Mouse (Mus musculus) kidney, postnatal 0 days (tissue): ENCODE measurements at regions not wholly inside any gene's neighbourhood (a gene's known extent, or its start where the extent isn't known, plus 50 kb on each side); places are given as distances from the start of the nearest gene placed in this dataset.

Experiments used
- ATAC-seq: fragments of 200-750 bp; cut with Nextera tagmentation; replicated peaks from 2 replicates; pipeline ENCODE4 v1.8.0; 2017; ENCODE audit warnings: low read depth, moderate number of reproducible peaks, moderate TSS enrichment, moderate library complexity; ENCODE audit not compliant: low FRiP score
- DNase-seq: peaks from one replicate; pipeline ENCODE4 v3.0.0-alpha.2; 2016; ENCODE audit warnings: low spot score
- H3K27ac ChIP-seq: fragments of 300-500 bp; sonication (generic); 2 replicates; pipeline ENCODE4 v1.5.1; 2014; ENCODE audit warnings: mild to moderate bottlenecking
- H3K27me3 ChIP-seq: fragments of 300-500 bp; sonication (generic); 2 replicates; pipeline ENCODE4 v1.6.1; 2014; ENCODE audit warnings: low read length, mixed read lengths; ENCODE audit not compliant: insufficient read depth
- H3K36me3 ChIP-seq: fragments of 300-500 bp; sonication (generic); 2 replicates; pipeline ENCODE4 v1.6.1; 2014; ENCODE audit warnings: low read length, mixed read lengths; ENCODE audit not compliant: insufficient read depth
- H3K4me1 ChIP-seq: fragments of 300-500 bp; sonication (generic); replicated peaks from 2 replicates; pipeline ENCODE4 v1.6.1; 2014; ENCODE audit warnings: antibody characterized with exemption, low read length, mixed read lengths; ENCODE audit not compliant: insufficient read depth
- H3K4me2 ChIP-seq: fragments of 300-500 bp; sonication (generic); 2 replicates; pipeline ENCODE4 v1.6.1; 2014; ENCODE audit warnings: mild to moderate bottlenecking, low read length, moderate library complexity, mixed read lengths
- H3K4me3 ChIP-seq: fragments of 300-500 bp; sonication (generic); replicated peaks from 2 replicates; pipeline ENCODE4 v1.5.1; 2014; ENCODE audit warnings: low read depth, low read length
- H3K9ac ChIP-seq: fragments of 300-500 bp; sonication (generic); 2 replicates; pipeline ENCODE4 v1.6.1; 2014; ENCODE audit warnings: low read depth, low read length
- H3K9me3 ChIP-seq: fragments of 300-500 bp; sonication (generic); replicated peaks from 2 replicates; pipeline ENCODE4 v1.6.1; 2016; ENCODE audit warnings: low read length, inconsistent platforms, mixed read lengths
- CTCF ChIP-seq: IDR thresholded peaks from 2 replicates; pipeline ENCODE4 v1.5.1; 2016; ENCODE audit warnings: antibody characterized with exemption, low read depth, mild to moderate bottlenecking, moderate library complexity
- WGBS: fragments of 180-500 bp; shearing (Covaris S2); extraction: QIAGEN DNeasy Blood & Tissue Kit; methylation state at CpG from one replicate; pipeline ENCODE4 v1.1.7; 2014; 5-methylcytosine and 5-hydroxymethylcytosine counted together

DNA sequence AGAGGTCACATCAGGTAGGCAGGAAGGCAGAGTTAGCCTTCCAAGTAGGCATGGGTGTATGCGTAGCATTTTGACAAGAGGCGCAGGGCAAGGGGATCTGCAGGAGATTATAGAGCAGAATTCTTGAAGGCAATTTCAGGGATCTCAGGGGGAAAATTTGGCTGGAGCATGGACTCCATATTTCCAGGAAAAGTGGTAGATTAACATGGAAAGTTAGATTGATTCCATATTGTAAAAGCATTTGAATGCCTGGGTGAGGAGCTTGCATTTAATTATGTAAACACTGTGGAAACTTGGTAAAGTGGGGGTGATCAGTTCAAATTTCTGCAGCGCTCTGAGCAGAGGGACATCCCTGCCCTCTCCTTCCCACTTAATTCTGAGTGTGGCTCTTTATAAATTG is 146.7 kb downstream of the Pax3 start:
- Histone ChIP-seq H3K27ac (no peak overlapping the region), H3K4me3 (no peak overlapping the region), H3K36me3 (no peaks in the 10 kb centered on the region), H3K9me3 (no peaks in the 10 kb centered on the region), H3K9ac (no peak overlapping the region), H3K4me1 (no peaks in the 10 kb centered on the region), H3K27me3 (no peaks in the 10 kb centered on the region), H3K4me2 (no peak overlapping the region)
- no peak for TF ChIP-seq CTCF
- ATAC-seq (no peak), DNase-seq (no peak)
- WGBS: 94% methylated on average over 3 of the region's 3 CpGs

DNA sequence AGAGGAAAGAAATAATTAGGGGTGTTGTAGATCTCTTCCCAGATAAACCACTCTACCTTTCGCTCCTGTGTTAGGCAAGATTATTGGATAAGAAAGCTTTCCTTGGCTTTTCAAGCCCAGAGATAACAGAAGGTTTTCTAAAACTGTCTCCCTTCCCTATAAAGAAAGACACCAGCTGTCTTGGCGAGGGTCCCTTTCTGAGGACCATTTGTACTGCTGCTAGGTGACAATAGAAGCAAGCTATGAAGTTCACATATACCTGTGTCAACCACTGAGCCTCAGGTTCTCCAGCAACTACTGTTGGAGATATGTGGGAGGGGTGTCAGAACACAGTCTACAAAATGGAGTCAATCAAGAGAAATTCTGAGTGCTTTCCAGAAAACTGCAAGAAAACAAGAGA is 164.6 kb downstream of the Pax3 start:
- Histone ChIP-seq H3K4me2 (no peak overlapping the region), H3K4me3 (no peak overlapping the region), H3K4me1 (no peaks in the 10 kb centered on the region), H3K27me3 (no peaks in the 10 kb centered on the region), H3K27ac (no peak overlapping the region), H3K9ac (no peak overlapping the region), H3K9me3 (no peaks in the 10 kb centered on the region), H3K36me3 (no peaks in the 10 kb centered on the region)
- 79% methylated on average over 2 of the region's 2 CpGs for WGBS
- TF ChIP-seq CTCF: no peak
- DNase-seq: no peak
- no peak for ATAC-seq

DNA sequence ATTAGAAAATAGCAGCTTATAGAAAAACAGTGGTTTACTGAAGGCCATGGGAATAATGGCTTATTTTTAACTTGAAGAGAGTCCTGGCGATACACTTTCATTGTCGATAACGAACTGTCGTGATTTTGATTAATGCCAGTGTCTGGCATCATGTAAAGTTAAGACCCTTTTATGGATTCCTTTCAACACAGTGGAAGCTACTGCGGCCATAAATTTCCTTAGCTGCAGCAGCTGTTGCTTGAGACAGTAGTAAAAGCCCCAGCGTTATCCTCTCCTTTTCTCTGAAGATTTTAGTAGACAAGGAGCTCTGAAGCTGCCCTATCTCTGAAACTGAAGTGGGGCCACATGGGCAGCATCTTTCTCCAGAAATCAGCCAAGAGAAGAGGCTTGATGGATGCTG is 175.2 kb downstream of the Pax3 start:
- 17% methylated on average over 6 of the region's 6 CpGs for WGBS
- Histone ChIP-seq H3K4me2 (no peak overlapping the region), H3K4me1 (no peaks in the 10 kb centered on the region), H3K9me3 (no peaks in the 10 kb centered on the region), H3K36me3 (no peaks in the 10 kb centered on the region), H3K27me3 (peaks cover 13% of the 10 kb centered on the region; the same call in 1 of the 2 replicates), H3K9ac (no peak overlapping the region), H3K4me3 (no peak overlapping the region), H3K27ac (no peak overlapping the region)
- DNase-seq (peak; percentile 10), ATAC-seq (no peak)
- TF ChIP-seq CTCF: no peak

DNA sequence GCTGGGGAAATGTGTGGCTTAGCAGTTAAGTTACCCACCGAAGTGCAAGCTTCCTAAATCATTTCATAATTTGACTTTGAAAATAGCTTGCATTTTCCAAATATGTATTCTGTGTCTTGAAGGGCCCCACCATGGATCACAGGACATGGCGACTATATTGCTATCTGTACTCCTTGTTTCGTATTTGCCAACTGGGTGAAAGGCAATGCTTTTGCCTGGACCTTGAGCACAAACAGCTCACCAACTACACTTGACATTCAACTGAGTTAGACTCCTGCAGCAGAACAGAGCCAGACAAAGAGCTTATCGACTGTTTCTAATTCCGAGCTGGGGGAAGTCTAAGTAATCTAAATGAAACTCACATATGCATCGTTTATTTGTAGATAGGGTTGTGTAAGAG is 175.9 kb downstream of the Pax3 start:
- H3K4me2 ChIP-seq: no peak overlapping the region
- H3K36me3 ChIP-seq: no peaks in the 10 kb centered on the region
- H3K27ac ChIP-seq: no peak overlapping the region
- ATAC-seq: no peak
- no peaks in the 10 kb centered on the region for H3K9me3 ChIP-seq
- H3K4me1 ChIP-seq: no peaks in the 10 kb centered on the region
- H3K9ac ChIP-seq: no peak overlapping the region
- WGBS: 88% methylated on average over 6 of the region's 6 CpGs
- TF ChIP-seq CTCF: no peak
- H3K27me3 ChIP-seq: peaks cover 13% of the 10 kb centered on the region; the same call in 1 of the 2 replicates
- no peak for DNase-seq
- no peak overlapping the region for H3K4me3 ChIP-seq

DNA sequence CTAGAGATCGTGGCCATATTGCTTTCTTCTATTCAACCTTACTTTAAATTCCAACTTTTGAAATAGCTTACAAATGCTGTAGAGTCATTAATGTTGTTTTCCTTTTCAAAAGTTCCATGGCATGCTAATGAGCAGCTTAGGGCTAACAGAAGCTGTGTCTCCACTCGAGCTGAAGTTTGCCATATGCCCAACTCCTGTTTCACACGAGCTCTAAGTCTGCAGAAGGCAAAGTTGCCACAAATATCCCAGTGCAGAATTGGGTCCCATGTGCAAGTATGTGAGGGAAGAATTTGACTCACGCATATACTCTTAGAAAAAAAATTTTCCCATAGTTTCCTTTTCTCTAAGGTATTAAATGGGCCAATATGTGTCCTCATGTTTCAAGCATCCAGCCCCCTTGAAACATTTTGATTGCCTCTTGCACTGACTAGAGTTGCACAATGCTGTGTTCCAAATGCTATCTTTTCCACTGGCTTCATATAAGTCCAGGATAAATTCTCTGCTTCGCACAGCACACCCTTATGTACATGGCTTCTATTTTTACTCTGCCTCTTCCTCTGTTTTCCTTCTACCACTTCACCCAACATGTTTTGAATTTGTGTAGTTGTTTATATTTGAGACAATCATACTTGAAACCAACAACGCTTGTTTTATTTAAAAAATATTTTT is 178.9 kb downstream of the Pax3 start:
- Histone ChIP-seq H3K36me3 (no peaks in the 10 kb centered on the region), H3K9ac (no peak overlapping the region), H3K27ac (no peak overlapping the region), H3K9me3 (no peaks in the 10 kb centered on the region), H3K4me2 (no peak overlapping the region), H3K4me3 (no peak overlapping the region), H3K27me3 (peaks cover 12% of the 10 kb centered on the region), H3K4me1 (no peaks in the 10 kb centered on the region)
- TF ChIP-seq CTCF: no peak
- no peak for DNase-seq
- no peak for ATAC-seq
- WGBS: 79% methylated on average over 6 of the region's 6 CpGs

DNA sequence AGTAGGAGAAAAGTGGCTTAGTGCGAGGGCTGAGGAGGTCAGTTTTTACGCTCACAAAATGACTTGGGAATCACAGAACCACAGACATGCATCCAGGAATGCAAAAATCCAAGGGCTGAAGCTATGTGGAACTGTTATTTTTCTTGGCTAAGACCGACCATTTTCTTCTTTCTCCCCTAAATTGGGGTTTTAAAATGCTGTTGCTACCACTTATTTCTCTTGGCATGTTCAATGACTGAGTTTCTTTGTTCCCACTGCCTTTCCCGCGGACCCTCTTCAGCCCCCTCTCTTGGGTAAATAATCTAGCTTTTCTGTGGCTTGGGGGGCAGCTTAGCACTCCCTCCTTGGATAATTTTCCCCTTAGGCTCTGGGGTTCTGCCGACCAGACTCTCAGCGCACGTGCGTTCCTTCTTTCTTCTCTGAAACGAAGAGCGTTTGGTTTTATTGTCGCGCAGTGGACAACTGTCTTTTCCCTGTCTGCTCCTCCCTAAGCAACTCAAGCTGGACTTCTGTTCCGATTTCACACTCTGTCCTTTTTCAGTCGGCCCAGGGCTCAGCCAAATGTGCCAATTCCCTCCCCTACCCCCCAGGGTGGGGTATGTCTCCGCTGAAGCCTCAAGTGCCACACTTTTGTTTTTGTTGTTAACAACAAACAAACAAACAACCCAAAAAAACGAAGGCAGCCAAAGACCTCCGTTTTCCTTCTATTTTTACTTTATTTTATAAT is 180.2 kb downstream of the Pax3 start:
- TF ChIP-seq CTCF: no peak
- Histone ChIP-seq H3K27ac (no peak overlapping the region), H3K4me1 (no peaks in the 10 kb centered on the region), H3K4me3 (no peak overlapping the region), H3K36me3 (no peaks in the 10 kb centered on the region), H3K9ac (no peak overlapping the region), H3K9me3 (no peaks in the 10 kb centered on the region), H3K27me3 (peaks cover 16% of the 10 kb centered on the region), H3K4me2 (peak overlapping the region; percentile 30; the same call in 1 of the 2 replicates)
- DNase-seq: peak; percentile 39
- no peak for ATAC-seq
- WGBS: 17% methylated on average over 18 of the region's 18 CpGs
